14 mouse cellular contexts compared by ENCODE assay signal in the genomic region with DNA sequence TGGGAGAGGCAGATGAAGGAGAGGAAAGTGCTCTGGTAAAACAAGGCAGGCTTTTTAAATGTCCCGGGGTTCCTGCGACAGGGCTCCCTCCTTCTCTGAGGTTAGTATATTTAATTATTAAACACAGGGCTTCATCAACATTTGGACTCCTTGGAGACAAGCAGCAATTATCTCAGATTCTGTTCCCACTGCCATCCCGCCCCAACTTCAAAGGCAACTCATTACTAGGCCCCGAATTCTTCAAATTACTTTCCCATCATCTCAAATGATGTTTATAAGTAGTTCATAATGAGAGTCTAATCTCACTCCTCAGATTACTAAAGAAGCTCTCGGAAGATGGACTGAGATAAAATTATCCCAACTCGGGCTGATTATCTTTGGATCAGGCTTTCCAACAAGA.
"Had no signal": no experiment of that assay in that cellular context is flagged by ENCODE, and none has a peak within 500 bp of the region (broad histone marks: within the 10 kb centered on the region; RNA-seq: fewer than 3 reads in every experiment).

No protein-coding gene starts in this region.

- DNase-seq: kidney, adult 8-10 months; kidney, postnatal 36 days; layer of hippocampus, adult 9-11 months; layer of hippocampus, postnatal 36 days; lung, embryonic 14.5 days; lung, postnatal 10 days; lung, postnatal 4 days; right cerebral cortex, postnatal 4 days; spleen, adult 18-20 months; thymus, adult 18-20 months; thymus, postnatal 14 days had no signal

- H3K4me2 ChIP-seq: limb, embryonic 15.5 days; liver, embryonic 12.5 days; lung, embryonic 14.5 days; midbrain, embryonic 12.5 days had no signal

- H3K9me3 ChIP-seq: limb, embryonic 15.5 days; liver, embryonic 12.5 days; midbrain, embryonic 12.5 days had no signal

- H3K9ac ChIP-seq: limb, embryonic 15.5 days; liver, embryonic 12.5 days; lung, embryonic 14.5 days; midbrain, embryonic 12.5 days had no signal

- H3K36me3 ChIP-seq: limb, embryonic 15.5 days; liver, embryonic 12.5 days; midbrain, embryonic 12.5 days had no signal

- H3K27ac ChIP-seq: limb, embryonic 15.5 days; liver, embryonic 12.5 days; midbrain, embryonic 12.5 days had no signal

- H3K4me3 ChIP-seq: limb, embryonic 15.5 days; liver, embryonic 12.5 days; midbrain, embryonic 12.5 days had no signal

- H3K27me3 ChIP-seq: liver, embryonic 12.5 days had no signal

- ATAC-seq: liver, embryonic 12.5 days had no signal
